Mouse (Mus musculus) myocyte (in vitro differentiated cells): ENCODE results near the gene Zfp523. TPM values are rescaled to one million over a fixed set of nuclear protein-coding genes. Genes with fewer than 3 reads are reported as not detected.

Source experiments
- H3K27me3 ChIP-seq: one replicate; pipeline ENCODE4 v1.6.1; 2011; ENCODE audit not compliant: control insufficient read depth, insufficient read depth, insufficient read length
- H3K36me3 ChIP-seq: one replicate; pipeline ENCODE4 v1.6.1; 2011; ENCODE audit not compliant: control insufficient read depth, insufficient read depth
- H3K4me2 ChIP-seq: one replicate; pipeline ENCODE4 v1.6.1; 2011; ENCODE audit warnings: low read depth, control low read depth
- H3K4me3 ChIP-seq: one replicate; pipeline ENCODE4 v1.5.1; 2011; ENCODE audit warnings: mild to moderate bottlenecking, control low read depth, moderate library complexity
- H3K79me2 ChIP-seq: one replicate; pipeline ENCODE4 v1.6.1; 2011; ENCODE audit not compliant: control insufficient read depth, insufficient read depth
- H3ac ChIP-seq: one replicate; pipeline ENCODE4 v1.6.1; 2011; ENCODE audit not compliant: control insufficient read depth, insufficient read length
- CEBPB ChIP-seq: IDR thresholded peaks from 2 replicates; pipeline ENCODE4 v1.6.1; 2011; ENCODE audit warnings: mild to moderate bottlenecking, moderate library complexity; ENCODE audit not compliant: poor library complexity, insufficient read depth, severe bottlenecking
- E2F4 ChIP-seq: IDR thresholded peaks from one replicate; pipeline ENCODE4 v1.6.1; 2011; ENCODE audit warnings: mild to moderate bottlenecking, control low read depth, moderate library complexity; ENCODE audit not compliant: insufficient read depth
- MAX ChIP-seq: IDR thresholded peaks from one replicate; pipeline ENCODE4 v1.6.1; 2011; ENCODE audit warnings: low read depth, mild to moderate bottlenecking, control low read depth
- MYOD1 ChIP-seq, 3 experiments: IDR thresholded peaks; one replicate each; pipeline ENCODE4 v1.6.1; 2011; ENCODE audit warnings: control low read depth in 2 of 3, low read depth in 2 of 3, mild to moderate bottlenecking in 2 of 3, moderate library complexity in 1 of 3; ENCODE audit not compliant: insufficient read length in 2 of 3, control insufficient read depth in 1 of 3
- MYOG ChIP-seq, 3 experiments: IDR thresholded peaks; one replicate each; pipeline ENCODE4 v1.6.1; 2011; ENCODE audit warnings: control low read depth in 2 of 3, low read depth in 2 of 3, mild to moderate bottlenecking in 2 of 3; ENCODE audit not compliant: insufficient read length in 2 of 3, control insufficient read depth in 1 of 3, insufficient read depth in 1 of 3
- POLR2A ChIP-seq: IDR thresholded peaks from one replicate; pipeline ENCODE4 v1.6.1; 2011; ENCODE audit warnings: low read depth, mild to moderate bottlenecking, control low read depth, moderate library complexity; ENCODE audit not compliant: insufficient read length
- POLR2AphosphoS2 ChIP-seq: IDR thresholded peaks from one replicate; pipeline ENCODE4 v1.6.1; 2011; ENCODE audit warnings: low read depth, control low read depth; ENCODE audit not compliant: insufficient read length
- REST ChIP-seq: IDR thresholded peaks from one replicate; pipeline ENCODE4 v1.6.1; 2011; ENCODE audit warnings: mild to moderate bottlenecking, control low read depth, moderate library complexity; ENCODE audit not compliant: insufficient read depth, insufficient read length
- SRF ChIP-seq: IDR thresholded peaks from one replicate; pipeline ENCODE4 v1.6.1; 2011; ENCODE audit warnings: low read depth; ENCODE audit not compliant: control insufficient read depth, insufficient read length
- TCF12 ChIP-seq: IDR thresholded peaks from one replicate; pipeline ENCODE4 v1.6.1; 2011; ENCODE audit warnings: mild to moderate bottlenecking, control low read depth; ENCODE audit not compliant: poor library complexity, insufficient read depth, severe bottlenecking
- TCF3 ChIP-seq: IDR thresholded peaks from one replicate; pipeline ENCODE4 v1.6.1; 2011; ENCODE audit warnings: low read depth, control low read depth; ENCODE audit not compliant: insufficient read length
- USF1 ChIP-seq: IDR thresholded peaks from one replicate; pipeline ENCODE4 v1.6.1; 2011; ENCODE audit warnings: low read depth, mild to moderate bottlenecking, control low read depth, moderate library complexity
- polyA plus RNA-seq: library from polyadenylated mRNA; unstranded; fragments of >200 nt; fragmentation: generic; extraction: Trizol; gene quantifications from one replicate; pipeline ENCODE4 v1.2.1, GENCODE M21; 2012; ENCODE audit warnings: missing spikeins

Gene Zfp523
- polyA plus RNA-seq, 1 experiment: 32.8 TPM

GRCm38 (mm10) chr17:28154970-28155369 is 22.0 kb upstream of the Zfp523 start:
- H3K4me2 ChIP-seq: no peak overlapping the region
- peaks cover 68% of the 10 kb centered on the region for H3K27me3 ChIP-seq
- H3K79me2 ChIP-seq: no peaks in the 10 kb centered on the region
- H3K36me3 ChIP-seq: no peaks in the 10 kb centered on the region
- H3K4me3 ChIP-seq: no peak overlapping the region
- TF ChIP-seq CEBPB (no peak), POLR2A (no peak), POLR2AphosphoS2 (no peak), E2F4 (no peak), MYOG (IDR thresholded peaks at IDR 0.05; ENCODE audit: control insufficient read depth in 1 of 3, insufficient read depth in 1 of 3, insufficient read length in 2 of 3, low read depth in 2 of 3) (no peak), TCF12 (no peak)
- H3ac ChIP-seq: no peak overlapping the region

- no peak overlapping the region for H3ac ChIP-seq
- no peak overlapping the region for H3K4me3 ChIP-seq
- no peak overlapping the region for H3K4me2 ChIP-seq
- H3K36me3 ChIP-seq: no peaks in the 10 kb centered on the region
- H3K27me3 ChIP-seq: peaks cover 91% of the 10 kb centered on the region
- no peaks in the 10 kb centered on the region for H3K79me2 ChIP-seq
- TF ChIP-seq POLR2AphosphoS2: no peak
- no peak for TF ChIP-seq MYOG (IDR thresholded peaks at IDR 0.05; ENCODE audit: control insufficient read depth in 1 of 3, insufficient read depth in 1 of 3, insufficient read length in 2 of 3, low read depth in 2 of 3)
- TF ChIP-seq MAX: no peak
- no peak for TF ChIP-seq CEBPB
- no peak for TF ChIP-seq USF1
- no peak for TF ChIP-seq POLR2A
- no peak for TF ChIP-seq SRF
Measured at GRCm38 (mm10) chr17:28160361-28160760, 16.6 kb upstream of the Zfp523 start.

- H3K4me3 ChIP-seq: no peak overlapping the region
- TF ChIP-seq SRF (no peak), TCF3 (no peak), MYOG (IDR thresholded peaks at IDR 0.05; ENCODE audit: control insufficient read depth in 1 of 3, insufficient read depth in 1 of 3, insufficient read length in 2 of 3, low read depth in 2 of 3) (no peak), POLR2AphosphoS2 (no peak), CEBPB (no peak), MYOD1 (IDR thresholded peaks at IDR 0.05; ENCODE audit: control insufficient read depth in 1 of 3, insufficient read length in 2 of 3, low read depth in 2 of 3) (no peak), TCF12 (no peak), USF1 (no peak), REST (no peak), MAX (no peak), POLR2A (no peak), E2F4 (no peak)
- peaks cover 91% of the 10 kb centered on the region for H3K27me3 ChIP-seq
- no peak overlapping the region for H3ac ChIP-seq
- no peak overlapping the region for H3K4me2 ChIP-seq
- H3K79me2 ChIP-seq: no peaks in the 10 kb centered on the region
- H3K36me3 ChIP-seq: no peaks in the 10 kb centered on the region
Measured at GRCm38 (mm10) chr17:28161310-28161881, 15.5 kb upstream of the Zfp523 start.

GRCm38 (mm10) chr17:28163666-28164065 is 13.3 kb upstream of the Zfp523 start:
- TF ChIP-seq SRF (no peak), MYOD1 (IDR thresholded peaks at IDR 0.05; ENCODE audit: control insufficient read depth in 1 of 3, insufficient read length in 2 of 3, low read depth in 2 of 3) (peak in 1 of 3 experiments; percentile 9)
- no peak overlapping the region for H3K4me3 ChIP-seq
- H3K27me3 ChIP-seq: peaks cover 87% of the 10 kb centered on the region
- no peak overlapping the region for H3K4me2 ChIP-seq
- H3ac ChIP-seq: no peak overlapping the region
- H3K36me3 ChIP-seq: no peaks in the 10 kb centered on the region
- no peaks in the 10 kb centered on the region for H3K79me2 ChIP-seq

GRCm38 (mm10) chr17:28170460-28171305 is 6.2 kb upstream of the Zfp523 start:
- Histone ChIP-seq H3K4me2 (peak overlapping the region; percentile 10), H3K4me3 (no peak overlapping the region), H3K36me3 (no peaks in the 10 kb centered on the region), H3K79me2 (no peaks in the 10 kb centered on the region), H3ac (no peak overlapping the region), H3K27me3 (peaks cover 23% of the 10 kb centered on the region)
- TF ChIP-seq TCF12: no peak
- no peak for TF ChIP-seq USF1
- TF ChIP-seq MYOD1 (IDR thresholded peaks at IDR 0.05; ENCODE audit: control insufficient read depth in 1 of 3, insufficient read length in 2 of 3, low read depth in 2 of 3): peak in 2 of 3 experiments; percentile 62 to 80
- peak in 1 of 3 experiments; percentile 33 for TF ChIP-seq MYOG (IDR thresholded peaks at IDR 0.05; ENCODE audit: control insufficient read depth in 1 of 3, insufficient read depth in 1 of 3, insufficient read length in 2 of 3, low read depth in 2 of 3)
